Mouse (Mus musculus): Measurements from ENCODE around the gene Col6a4.

GRCm38 (mm10) chr9:106130250-106130649 lies 33.7 kb upstream of the Col6a4 start:
- TF ChIP-seq CTCF (IDR thresholded peaks at IDR 0.05; ENCODE audit: low read depth) (no peak), EP300 (IDR thresholded peaks at IDR 0.05; ENCODE audit: low read depth) (no peak)

Measured in liver, embryonic 14.5 days (tissue).